Mouse (Mus musculus): Measurements from ENCODE around the gene Dhdh. TPM values are rescaled to one million over a fixed set of nuclear protein-coding genes. Genes with fewer than 3 reads are reported as not detected.

The Dhdh gene
- polyA plus RNA-seq, 1 experiment from 2014 or later = 1.4 TPM

DNA sequence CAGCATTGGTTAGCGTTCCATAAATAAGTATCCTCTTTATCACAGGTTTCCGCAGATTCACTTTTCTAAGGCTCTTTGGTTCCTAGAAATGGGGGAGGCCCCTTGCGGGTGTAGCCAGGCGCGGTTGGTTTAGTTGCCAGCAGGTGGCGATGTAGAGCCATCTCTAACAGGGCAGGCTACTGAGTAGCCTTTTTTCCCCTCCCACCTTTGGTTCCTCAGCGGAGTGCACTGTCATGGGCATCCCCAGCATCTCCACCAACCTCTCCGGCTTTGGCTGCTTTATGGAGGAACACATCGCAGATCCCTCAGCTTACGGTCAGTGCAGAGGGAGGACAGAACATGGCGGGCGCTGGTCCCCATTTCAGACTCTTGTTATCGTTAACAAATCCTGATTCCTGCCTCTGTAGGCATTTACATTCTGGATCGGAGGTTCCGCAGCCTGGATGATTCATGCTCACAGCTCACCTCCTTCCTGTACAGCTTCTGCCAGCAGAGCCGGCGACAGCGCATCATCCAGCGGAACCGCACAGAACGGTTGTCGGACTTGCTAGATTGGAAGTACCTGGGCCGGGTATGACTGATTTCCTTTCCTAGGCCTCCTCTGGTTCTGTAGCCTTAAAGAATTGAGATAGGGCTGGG lies 37.1 kb downstream of the Dhdh start:
- ATAC-seq (peak; percentile 81), DNase-seq (ENCODE audit: low spot score) (peak; percentile 83)
- 49% methylated on average over 23 of the region's 23 CpGs for WGBS
- Histone ChIP-seq H3K27me3 (replicated peaks; ENCODE audit: control insufficient read depth, insufficient read depth, low read length) (no peaks in the 10 kb centered on the region), H3K4me3 (ENCODE audit: low read depth, low read length) (no peak overlapping the region), H3K4me1 (ENCODE audit: control insufficient read depth, insufficient read depth, low read length) (no peaks in the 10 kb centered on the region), H3K27ac (ENCODE audit: low read depth, low read length) (no peak overlapping the region), H3K4me2 (ENCODE audit: low read length) (no peak overlapping the region), H3K9ac (ENCODE audit: low read length) (no peak overlapping the region), H3K9me3 (replicated peaks; ENCODE audit: control insufficient read depth, low read length) (no peaks in the 10 kb centered on the region), H3K36me3 (ENCODE audit: control insufficient read depth, insufficient read depth, low read length) (peaks cover 48% of the 10 kb centered on the region)

DNA sequence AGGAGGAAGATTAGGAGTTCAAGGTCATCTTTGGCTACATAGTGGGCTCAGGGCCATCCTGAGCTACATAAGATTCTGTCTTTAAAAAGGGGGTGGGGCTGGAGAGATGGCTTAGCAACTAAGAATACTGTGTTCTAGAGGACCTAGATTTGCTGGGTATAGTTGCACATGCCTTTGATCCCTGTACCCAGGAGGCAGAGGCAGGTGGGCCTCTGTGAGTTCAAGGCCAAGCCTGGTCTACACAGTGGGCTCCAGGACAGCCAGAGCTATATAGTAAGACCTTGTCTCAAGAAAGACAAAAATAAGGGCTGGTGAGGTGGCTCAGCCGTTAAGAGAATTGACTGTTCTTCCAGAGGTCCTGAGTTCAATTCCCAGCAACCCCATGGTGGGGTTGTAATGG lies 38.6 kb downstream of the Dhdh start:
- ATAC-seq (no peak), DNase-seq (ENCODE audit: low spot score) (no peak)
- peaks cover 43% of the 10 kb centered on the region for H3K36me3 ChIP-seq (ENCODE audit: control insufficient read depth, insufficient read depth, low read length)
- WGBS = 90% methylated on average over 1 of the region's 1 CpGs
- no peaks in the 10 kb centered on the region for H3K4me1 ChIP-seq (ENCODE audit: control insufficient read depth, insufficient read depth, low read length)
- H3K27ac ChIP-seq (ENCODE audit: low read depth, low read length) = no peak overlapping the region
- H3K4me2 ChIP-seq (ENCODE audit: low read length) = no peak overlapping the region
- no peaks in the 10 kb centered on the region for H3K9me3 ChIP-seq (replicated peaks; ENCODE audit: control insufficient read depth, low read length)
- H3K4me3 ChIP-seq (ENCODE audit: low read depth, low read length) = no peak overlapping the region
- H3K27me3 ChIP-seq (replicated peaks; ENCODE audit: control insufficient read depth, insufficient read depth, low read length) = no peaks in the 10 kb centered on the region
- no peak overlapping the region for H3K9ac ChIP-seq (ENCODE audit: low read length)

DNA sequence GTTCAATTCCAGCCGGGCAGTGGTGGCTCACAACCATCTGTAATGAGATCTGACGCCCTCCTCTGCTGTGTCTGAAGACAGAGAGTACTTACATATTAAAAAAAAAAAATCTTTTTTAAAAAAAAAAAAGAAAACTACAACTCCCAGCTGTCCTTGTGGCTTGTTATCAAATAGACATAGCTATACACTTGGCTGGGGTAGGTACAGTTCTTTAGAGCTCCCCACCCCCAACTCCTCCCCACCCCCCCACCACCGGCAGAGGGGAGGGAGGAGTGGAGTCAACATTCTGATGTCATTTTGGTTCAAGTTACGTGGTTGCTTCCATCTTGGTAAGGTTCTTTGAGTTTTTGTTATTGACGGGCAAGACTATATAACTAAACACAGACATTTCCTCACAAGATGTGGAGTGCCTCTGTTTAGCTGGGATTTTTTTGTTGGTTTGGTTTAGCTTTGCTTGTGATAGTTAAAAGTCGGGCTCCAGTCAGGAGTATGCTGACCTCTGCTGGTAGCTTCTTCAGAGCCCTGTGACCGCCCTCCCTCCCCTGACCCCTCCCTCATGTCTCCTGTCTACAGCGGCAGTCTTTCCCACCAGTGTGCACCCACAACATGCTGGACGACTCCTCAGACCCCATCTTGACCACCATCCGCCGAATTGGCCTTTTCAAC lies 41.1 kb downstream of the Dhdh start:
- Histone ChIP-seq H3K27me3 (replicated peaks; ENCODE audit: control insufficient read depth, insufficient read depth, low read length) (no peaks in the 10 kb centered on the region), H3K36me3 (ENCODE audit: control insufficient read depth, insufficient read depth, low read length) (peaks cover 48% of the 10 kb centered on the region), H3K9ac (ENCODE audit: low read length) (no peak overlapping the region), H3K27ac (ENCODE audit: low read depth, low read length) (no peak overlapping the region), H3K4me3 (ENCODE audit: low read depth, low read length) (no peak overlapping the region), H3K9me3 (replicated peaks; ENCODE audit: control insufficient read depth, low read length) (no peaks in the 10 kb centered on the region), H3K4me2 (ENCODE audit: low read length) (no peak overlapping the region), H3K4me1 (ENCODE audit: control insufficient read depth, insufficient read depth, low read length) (no peaks in the 10 kb centered on the region)
- 44% methylated on average over 11 of the region's 11 CpGs for WGBS
- ATAC-seq (no peak), DNase-seq (ENCODE audit: low spot score) (no peak)

DNA sequence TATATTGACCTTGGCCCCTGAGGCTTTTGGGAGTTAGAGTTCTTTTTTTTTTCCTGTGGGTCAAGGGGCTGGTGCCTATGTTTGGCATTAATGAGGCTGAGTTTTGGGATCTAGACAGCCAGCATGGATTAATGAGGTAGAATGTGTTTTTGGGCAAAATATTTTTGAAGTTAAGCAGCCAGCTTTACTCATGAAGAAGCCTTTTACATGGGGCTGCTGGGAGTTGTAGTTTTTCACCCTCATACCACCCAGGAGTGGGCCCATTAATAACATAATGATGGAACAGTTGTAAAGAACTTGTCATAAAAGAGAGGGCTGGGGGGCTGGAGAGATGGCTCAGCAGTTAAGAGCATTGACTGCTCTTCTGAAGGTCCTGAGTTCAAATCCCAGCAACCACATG lies 42.0 kb downstream of the Dhdh start:
- Histone ChIP-seq H3K9ac (ENCODE audit: low read length) (no peak overlapping the region), H3K4me3 (ENCODE audit: low read depth, low read length) (no peak overlapping the region), H3K9me3 (replicated peaks; ENCODE audit: control insufficient read depth, low read length) (no peaks in the 10 kb centered on the region), H3K4me2 (ENCODE audit: low read length) (no peak overlapping the region), H3K27ac (ENCODE audit: low read depth, low read length) (no peak overlapping the region), H3K4me1 (ENCODE audit: control insufficient read depth, insufficient read depth, low read length) (no peaks in the 10 kb centered on the region), H3K36me3 (ENCODE audit: control insufficient read depth, insufficient read depth, low read length) (peaks cover 44% of the 10 kb centered on the region), H3K27me3 (replicated peaks; ENCODE audit: control insufficient read depth, insufficient read depth, low read length) (no peaks in the 10 kb centered on the region)
- no peak for DNase-seq (ENCODE audit: low spot score)
- no peak for ATAC-seq

DNA sequence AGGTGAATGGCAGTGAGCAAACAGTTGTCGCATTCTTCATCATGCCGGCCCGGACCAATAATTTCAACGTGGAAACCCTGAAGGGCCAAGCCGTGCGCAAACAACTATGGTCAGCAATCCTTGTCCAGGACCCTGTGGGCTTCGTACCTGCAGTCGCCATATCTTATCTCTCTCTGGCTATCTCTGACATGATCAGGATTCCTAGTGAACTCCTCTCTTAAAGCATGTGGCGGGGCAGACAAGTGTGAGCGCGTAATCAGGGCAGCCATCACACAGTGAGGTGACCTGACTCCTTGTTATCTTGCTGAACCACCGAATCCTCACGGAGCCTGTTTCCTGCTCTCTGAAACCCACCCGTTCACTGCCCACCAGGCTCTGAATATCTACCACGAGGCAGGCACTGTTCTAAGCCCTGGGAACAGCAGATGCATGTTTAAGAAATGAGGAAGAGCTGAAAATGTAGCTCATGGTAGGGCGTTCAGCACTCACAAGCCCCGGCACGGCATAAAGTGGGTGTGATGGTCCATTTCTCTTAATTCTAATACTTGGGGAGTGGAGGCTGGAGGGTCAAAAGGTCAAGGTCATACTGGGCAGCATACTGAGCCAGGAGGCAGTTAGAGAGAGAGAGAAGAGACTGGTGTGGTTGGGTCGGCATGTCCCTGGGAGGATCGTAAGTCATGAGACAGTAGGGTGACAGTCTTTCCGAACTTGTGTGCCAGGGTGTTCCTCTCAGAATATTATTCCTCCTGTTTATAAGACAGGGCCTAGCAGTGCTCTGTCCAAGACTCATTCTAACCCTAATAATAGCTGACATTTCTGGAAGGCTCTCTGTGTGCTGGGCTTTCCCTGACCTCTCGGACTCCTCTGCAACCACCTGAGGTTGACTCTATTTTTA lies 44.8 kb downstream of the Dhdh start:
- no peaks in the 10 kb centered on the region for H3K4me1 ChIP-seq (ENCODE audit: control insufficient read depth, insufficient read depth, low read length)
- ATAC-seq = no peak
- H3K9ac ChIP-seq (ENCODE audit: low read length) = no peak overlapping the region
- no peaks in the 10 kb centered on the region for H3K27me3 ChIP-seq (replicated peaks; ENCODE audit: control insufficient read depth, insufficient read depth, low read length)
- 89% methylated on average over 22 of the region's 22 CpGs for WGBS
- H3K4me2 ChIP-seq (ENCODE audit: low read length) = no peak overlapping the region
- H3K27ac ChIP-seq (ENCODE audit: low read depth, low read length) = no peak overlapping the region
- H3K36me3 ChIP-seq (ENCODE audit: control insufficient read depth, insufficient read depth, low read length) = peaks cover 53% of the 10 kb centered on the region; the same call in 1 of the 2 replicates
- H3K9me3 ChIP-seq (replicated peaks; ENCODE audit: control insufficient read depth, low read length) = no peaks in the 10 kb centered on the region
- no peak for DNase-seq (ENCODE audit: low spot score)
- H3K4me3 ChIP-seq (ENCODE audit: low read depth, low read length) = no peak overlapping the region

DNA sequence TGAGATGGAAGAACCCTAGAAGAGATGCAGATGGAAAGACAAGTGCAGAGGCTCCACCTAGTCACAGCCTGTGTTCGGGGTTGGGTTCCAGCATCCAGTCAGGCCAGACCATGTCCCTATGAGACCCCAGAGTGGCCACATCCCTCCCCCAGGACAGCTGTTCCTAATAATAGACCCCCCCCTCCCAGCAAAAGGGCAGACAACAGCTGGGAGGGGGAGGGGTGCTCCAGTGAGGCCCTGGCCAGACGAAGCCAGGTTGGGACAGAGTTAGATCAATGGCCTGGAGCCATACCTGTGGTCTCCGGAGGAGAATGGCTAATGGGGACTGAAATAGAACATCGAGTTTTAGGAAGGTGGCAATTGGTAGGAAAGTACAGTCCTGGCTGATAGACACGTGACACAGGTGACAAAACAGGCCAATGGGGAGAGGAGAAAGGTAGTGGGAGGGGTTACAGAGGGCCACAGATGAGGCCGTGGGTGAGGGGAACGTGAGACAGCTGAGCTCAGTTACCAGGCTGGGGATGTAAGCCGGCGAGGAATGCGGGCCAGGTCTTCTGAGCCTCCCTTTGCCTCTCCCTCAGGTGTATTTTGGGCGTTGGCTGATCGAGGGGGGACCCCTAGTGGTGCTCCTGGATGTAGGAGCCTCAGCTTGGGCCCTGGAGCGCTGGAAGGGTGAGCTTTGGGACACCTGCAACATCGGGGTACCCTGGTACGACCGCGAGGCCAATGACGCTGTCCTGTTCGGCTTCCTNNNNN lies 50.9 kb downstream of the Dhdh start, which contains the start of gene Ruvbl2:
Gene Ruvbl2, minus strand, starts transcription at position 576 of the 756 bp plus-strand sequence.
- no peak for ATAC-seq
- 20% methylated on average over 19 of the region's 19 CpGs for WGBS
- H3K36me3 ChIP-seq (ENCODE audit: control insufficient read depth, insufficient read depth, low read length) = peaks cover 21% of the 10 kb centered on the region; the same call in 1 of the 2 replicates
- no peaks in the 10 kb centered on the region for H3K9me3 ChIP-seq (replicated peaks; ENCODE audit: control insufficient read depth, low read length)
- no peak within 1 kb of the TSS for H3K27ac ChIP-seq (ENCODE audit: low read depth, low read length)
- H3K4me1 ChIP-seq (ENCODE audit: control insufficient read depth, insufficient read depth, low read length) = peaks cover 18% of the 10 kb centered on the region
- no peak within 1 kb of the TSS for H3K9ac ChIP-seq (ENCODE audit: low read length)
- H3K4me3 ChIP-seq (ENCODE audit: low read depth, low read length) = no peak within 1 kb of the TSS
- no peak within 1 kb of the TSS for H3K4me2 ChIP-seq (ENCODE audit: low read length)
- H3K27me3 ChIP-seq (replicated peaks; ENCODE audit: control insufficient read depth, insufficient read depth, low read length) = no peaks in the 10 kb centered on the region
- DNase-seq (ENCODE audit: low spot score) = no peak

DNA sequence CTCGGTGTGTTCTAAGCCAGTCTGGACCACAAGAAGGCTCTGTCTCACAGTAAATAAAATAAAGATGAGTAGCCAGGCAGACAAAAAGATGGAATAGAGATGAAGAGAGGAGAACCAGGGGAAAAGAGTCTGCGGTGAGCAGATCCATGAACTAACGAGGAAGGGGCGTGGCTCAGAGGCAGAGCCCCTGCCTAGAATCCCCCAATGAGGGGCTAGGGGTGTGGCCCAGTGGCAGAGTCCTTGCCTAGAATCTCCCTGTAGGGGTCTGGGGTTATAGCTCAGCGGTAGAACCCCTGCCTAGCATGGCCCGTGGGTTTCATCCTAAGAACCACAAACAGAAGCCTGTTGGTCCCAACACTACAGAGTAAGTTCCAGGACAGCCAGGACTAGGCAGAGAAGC lies 51.6 kb downstream of the Dhdh start:
- H3K9ac ChIP-seq (ENCODE audit: low read length) = no peak overlapping the region
- H3K4me2 ChIP-seq (ENCODE audit: low read length) = no peak overlapping the region
- H3K27me3 ChIP-seq (replicated peaks; ENCODE audit: control insufficient read depth, insufficient read depth, low read length) = no peaks in the 10 kb centered on the region
- 21% methylated on average over 6 of the region's 6 CpGs for WGBS
- H3K4me1 ChIP-seq (ENCODE audit: control insufficient read depth, insufficient read depth, low read length) = peaks cover 18% of the 10 kb centered on the region
- H3K27ac ChIP-seq (ENCODE audit: low read depth, low read length) = no peak overlapping the region
- H3K4me3 ChIP-seq (ENCODE audit: low read depth, low read length) = no peak overlapping the region
- H3K36me3 ChIP-seq (ENCODE audit: control insufficient read depth, insufficient read depth, low read length) = peaks cover 18% of the 10 kb centered on the region
- no peaks in the 10 kb centered on the region for H3K9me3 ChIP-seq (replicated peaks; ENCODE audit: control insufficient read depth, low read length)
- DNase-seq (ENCODE audit: low spot score) = no peak
- ATAC-seq = no peak

DNA sequence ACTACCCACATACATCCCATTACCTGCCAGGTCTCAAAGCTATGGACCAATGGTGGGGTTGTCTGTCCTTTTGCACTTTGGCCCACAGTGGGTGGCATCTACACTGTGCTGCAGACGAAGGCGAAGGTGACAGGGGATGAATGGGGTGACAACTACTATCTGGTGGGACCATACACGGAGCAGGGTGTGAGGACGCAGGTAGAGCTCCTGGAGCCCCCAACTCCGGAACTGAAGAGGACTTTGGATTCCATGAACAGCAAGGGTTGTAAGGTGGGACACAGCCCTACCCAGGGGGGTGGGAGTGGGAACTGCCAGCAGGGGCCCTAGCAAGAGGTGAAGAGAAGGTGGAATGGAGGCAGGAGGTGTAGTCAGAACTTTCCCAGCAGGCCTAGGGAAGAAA lies 52.2 kb downstream of the Dhdh start:
- H3K27me3 ChIP-seq (replicated peaks; ENCODE audit: control insufficient read depth, insufficient read depth, low read length) = no peaks in the 10 kb centered on the region
- H3K36me3 ChIP-seq (ENCODE audit: control insufficient read depth, insufficient read depth, low read length) = peaks cover 21% of the 10 kb centered on the region
- H3K9ac ChIP-seq (ENCODE audit: low read length) = no peak overlapping the region
- no peak overlapping the region for H3K27ac ChIP-seq (ENCODE audit: low read depth, low read length)
- 94% methylated on average over 5 of the region's 5 CpGs for WGBS
- H3K4me3 ChIP-seq (ENCODE audit: low read depth, low read length) = no peak overlapping the region
- H3K4me1 ChIP-seq (ENCODE audit: control insufficient read depth, insufficient read depth, low read length) = peaks cover 18% of the 10 kb centered on the region
- ATAC-seq (no peak), DNase-seq (ENCODE audit: low spot score) (no peak)
- H3K4me2 ChIP-seq (ENCODE audit: low read length) = no peak overlapping the region
- H3K9me3 ChIP-seq (replicated peaks; ENCODE audit: control insufficient read depth, low read length) = no peaks in the 10 kb centered on the region
